Mouse (Mus musculus) stomach, embryonic 16.5 days (tissue): ENCODE data around the gene Nras. TPM values are rescaled to one million over a fixed set of nuclear protein-coding genes. Genes with fewer than 3 reads are reported as not detected.

Source experiments
- ATAC-seq: fragments of 200-750 bp; cut with Nextera tagmentation; 2 replicates; pipeline ENCODE4 v1.8.0; 2017; ENCODE audit warnings: moderate number of reproducible peaks, moderate TSS enrichment; ENCODE audit not compliant: insufficient read depth, low FRiP score
- H3K27ac ChIP-seq: fragments of 300-500 bp; sonication (generic); 2 replicates; pipeline ENCODE4 v1.5.1; 2014; ENCODE audit warnings: low read length
- H3K27me3 ChIP-seq: fragments of 300-500 bp; sonication (generic); 2 replicates; pipeline ENCODE4 v1.6.1; 2014; ENCODE audit warnings: low read length, control low read depth, mixed read lengths; ENCODE audit not compliant: control insufficient read depth, insufficient read depth
- H3K36me3 ChIP-seq: fragments of 300-500 bp; sonication (generic); 2 replicates; pipeline ENCODE4 v1.6.1; 2014; ENCODE audit warnings: low read length; ENCODE audit not compliant: control insufficient read depth, insufficient read depth
- H3K4me1 ChIP-seq: fragments of 300-500 bp; sonication (generic); 2 replicates; pipeline ENCODE4 v1.6.1; 2014; ENCODE audit warnings: low read length, control low read depth, mixed read lengths; ENCODE audit not compliant: control insufficient read depth, insufficient read depth
- H3K4me2 ChIP-seq: fragments of 300-500 bp; sonication (generic); 2 replicates; pipeline ENCODE4 v1.6.1; 2014; ENCODE audit warnings: low read depth, low read length, mixed read lengths
- H3K4me3 ChIP-seq: fragments of 300-500 bp; sonication (generic); replicated peaks from 2 replicates; pipeline ENCODE4 v1.5.1; 2014; ENCODE audit warnings: mild to moderate bottlenecking, low read length
- H3K9ac ChIP-seq: fragments of 300-500 bp; sonication (generic); 2 replicates; pipeline ENCODE4 v1.6.1; 2014; ENCODE audit warnings: low read length
- H3K9me3 ChIP-seq: fragments of 300-500 bp; sonication (generic); replicated peaks from 2 replicates; pipeline ENCODE4 v1.6.1; 2016; ENCODE audit warnings: low read length, control low read depth; ENCODE audit not compliant: control insufficient read depth
- WGBS: fragments of 180-500 bp; shearing (Covaris S2); extraction: QIAGEN DNeasy Blood & Tissue Kit; methylation state at CpG from one replicate; pipeline ENCODE4 v1.1.7; 2014; 5-methylcytosine and 5-hydroxymethylcytosine counted together
- polyA plus RNA-seq: library from polyadenylated mRNA; unstranded; fragments of >200 nt; fragmentation: Nextera tagmentation; extraction: Ambion mirVana; gene quantifications from 2 replicates; pipeline ENCODE4 v1.2.1, GENCODE M21; 2015

Nras gene
- polyA plus RNA-seq, 1 experiment from 2014 or later, result 86.9 TPM

DNA sequence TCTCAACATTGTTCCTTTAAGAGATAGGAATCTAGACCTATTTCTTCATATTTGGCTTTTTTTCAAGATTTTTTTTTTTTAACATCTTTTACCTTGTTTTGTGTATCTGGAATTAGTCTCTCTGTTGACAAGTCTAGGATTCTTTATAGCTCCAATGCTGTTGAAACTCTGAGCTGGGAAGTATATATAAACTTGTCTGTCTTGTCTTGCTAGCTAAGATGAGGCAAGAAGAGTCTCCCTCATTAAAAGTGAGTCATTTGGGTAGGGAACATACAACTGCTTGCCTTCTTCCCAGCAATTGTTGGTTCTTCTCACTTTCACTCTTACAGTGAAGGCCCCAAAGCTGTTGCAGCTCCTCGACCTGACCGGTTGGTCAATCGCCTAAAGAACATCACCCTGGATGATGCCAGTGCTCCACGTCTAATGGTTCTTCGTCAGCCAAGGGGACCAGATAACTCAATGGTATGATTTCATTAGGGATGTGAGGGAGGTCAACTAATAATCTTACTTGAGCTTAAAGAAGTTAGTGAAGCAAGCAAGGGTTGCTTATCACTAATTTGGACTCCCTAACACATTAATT is 2.0 kb upstream of the Nras start:
- H3K27ac ChIP-seq, result no peak overlapping the region
- peaks cover 21% of the 10 kb centered on the region for H3K36me3 ChIP-seq
- whole genome bisulfite sequencing, result 91% methylated on average over 5 of the region's 5 CpGs

GRCm38 (mm10) chr3:103057752-103058151 is 333 bp upstream of the Nras start:
- H3K27ac ChIP-seq, result peak overlapping the region; percentile 68
- WGBS, result 3% methylated on average over 10 of the region's 10 CpGs
- H3K27me3 ChIP-seq, result no peaks in the 10 kb centered on the region
- no peaks in the 10 kb centered on the region for H3K9me3 ChIP-seq
- no peaks in the 10 kb centered on the region for H3K4me1 ChIP-seq
- ATAC-seq, result peak; percentile 25; the same call in 1 of the 2 replicates
- H3K4me2 ChIP-seq, result peak overlapping the region; percentile 62
- peak overlapping the region; percentile 63 for H3K9ac ChIP-seq
- peaks cover 23% of the 10 kb centered on the region for H3K36me3 ChIP-seq
- peak overlapping the region; percentile 89 for H3K4me3 ChIP-seq

More for the DNA sequence above, 2.0 kb upstream of the Nras start:
- H3K4me1 ChIP-seq, result no peaks in the 10 kb centered on the region
- no peak overlapping the region for H3K9ac ChIP-seq
- H3K4me3 ChIP-seq, result no peak overlapping the region
- no peak overlapping the region for H3K4me2 ChIP-seq
- no peaks in the 10 kb centered on the region for H3K27me3 ChIP-seq
- no peak for ATAC-seq
- no peaks in the 10 kb centered on the region for H3K9me3 ChIP-seq

- Histone ChIP-seq H3K4me1 (no peaks in the 10 kb centered on the region), H3K27ac (0 out of 2 replicates have a peak overlapping the region, but pooled peaks have one; percentile 1), H3K9ac (no peak overlapping the region), H3K36me3 (peaks cover 42% of the 10 kb centered on the region), H3K27me3 (no peaks in the 10 kb centered on the region), H3K4me3 (no peak overlapping the region), H3K4me2 (no peak overlapping the region), H3K9me3 (no peaks in the 10 kb centered on the region)
- peak; percentile 40; the same call in 1 of the 2 replicates for ATAC-seq
- 62% methylated on average over 8 of the region's 8 CpGs for WGBS
Observed at GRCm38 (mm10) chr3:103066927-103067326, 8.8 kb downstream of the Nras start.

- Histone ChIP-seq H3K9ac (no peak overlapping the region), H3K4me1 (no peaks in the 10 kb centered on the region), H3K27me3 (no peaks in the 10 kb centered on the region), H3K27ac (no peak overlapping the region), H3K4me3 (no peak overlapping the region), H3K4me2 (no peak overlapping the region), H3K9me3 (no peaks in the 10 kb centered on the region), H3K36me3 (peaks cover 32% of the 10 kb centered on the region)
- WGBS, result 90% methylated on average over 6 of the region's 6 CpGs
- no peak for ATAC-seq
Observed at GRCm38 (mm10) chr3:103068971-103069370, 10.9 kb downstream of the Nras start.

- H3K9ac ChIP-seq, result no peak within 1 kb of the TSS
- no peaks in the 10 kb centered on the region for H3K9me3 ChIP-seq
- H3K27me3 ChIP-seq, result no peaks in the 10 kb centered on the region
- ATAC-seq, result no peak
- no peaks in the 10 kb centered on the region for H3K4me1 ChIP-seq
- 0 out of 2 replicates have a peak, but pooled peaks cover 5% of the 10 kb centered on the region for H3K36me3 ChIP-seq
- WGBS, result 63% methylated on average over 5 of the region's 5 CpGs
- H3K4me3 ChIP-seq, result no peak within 1 kb of the TSS
- H3K27ac ChIP-seq, result no peak within 1 kb of the TSS
- no peak within 1 kb of the TSS for H3K4me2 ChIP-seq
Observed at GRCm38 (mm10) chr3:103073771-103074170, 15.7 kb downstream of the Nras start, which contains the start of gene Ampd1. Ampd1 (plus strand) TSS chr3:103074014.

DNA sequence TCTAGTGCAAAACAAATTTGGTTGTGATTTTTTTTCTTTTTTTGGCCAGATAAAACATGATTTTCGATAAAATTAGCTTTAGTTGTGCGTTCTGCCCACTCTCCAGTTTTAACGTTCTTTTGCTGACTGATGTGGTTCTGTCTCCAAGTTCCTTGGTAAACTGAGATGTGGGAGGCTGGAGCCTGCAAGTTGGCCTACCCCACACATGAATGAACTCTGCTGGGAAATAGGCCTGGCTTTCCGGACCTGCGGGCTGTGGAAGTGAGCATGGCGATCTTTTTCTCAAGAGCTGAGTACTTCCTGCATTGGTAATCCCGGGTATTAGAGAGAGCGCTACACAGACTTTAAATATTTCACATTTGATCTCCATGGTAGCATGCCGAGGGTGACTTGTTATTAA is 17.8 kb downstream of the Nras start:
- H3K9me3 ChIP-seq, result no peaks in the 10 kb centered on the region
- WGBS, result 81% methylated on average over 9 of the region's 9 CpGs
- H3K9ac ChIP-seq, result no peak overlapping the region
- H3K36me3 ChIP-seq, result no peaks in the 10 kb centered on the region
- no peaks in the 10 kb centered on the region for H3K4me1 ChIP-seq
- H3K4me2 ChIP-seq, result no peak overlapping the region
- H3K4me3 ChIP-seq, result no peak overlapping the region
- no peak for ATAC-seq
- H3K27me3 ChIP-seq, result no peaks in the 10 kb centered on the region
- no peak overlapping the region for H3K27ac ChIP-seq

- Histone ChIP-seq H3K9me3 (no peaks in the 10 kb centered on the region), H3K27ac (no peak overlapping the region), H3K9ac (no peak overlapping the region), H3K4me3 (no peak overlapping the region), H3K4me2 (no peak overlapping the region), H3K36me3 (no peaks in the 10 kb centered on the region), H3K4me1 (no peaks in the 10 kb centered on the region), H3K27me3 (no peaks in the 10 kb centered on the region)
- no peak for ATAC-seq
- 86% methylated on average over 9 of the region's 9 CpGs for WGBS
Observed at GRCm38 (mm10) chr3:103076476-103076875, 18.4 kb downstream of the Nras start.

- no peak overlapping the region for H3K4me3 ChIP-seq
- no peaks in the 10 kb centered on the region for H3K27me3 ChIP-seq
- H3K4me1 ChIP-seq, result no peaks in the 10 kb centered on the region
- no peaks in the 10 kb centered on the region for H3K36me3 ChIP-seq
- ATAC-seq, result no peak
- no peak overlapping the region for H3K9ac ChIP-seq
- H3K9me3 ChIP-seq, result no peaks in the 10 kb centered on the region
- no peak overlapping the region for H3K4me2 ChIP-seq
- H3K27ac ChIP-seq, result no peak overlapping the region
- WGBS, result 88% methylated on average over 9 of the region's 9 CpGs
Observed at GRCm38 (mm10) chr3:103079301-103079700, 21.2 kb downstream of the Nras start.

DNA sequence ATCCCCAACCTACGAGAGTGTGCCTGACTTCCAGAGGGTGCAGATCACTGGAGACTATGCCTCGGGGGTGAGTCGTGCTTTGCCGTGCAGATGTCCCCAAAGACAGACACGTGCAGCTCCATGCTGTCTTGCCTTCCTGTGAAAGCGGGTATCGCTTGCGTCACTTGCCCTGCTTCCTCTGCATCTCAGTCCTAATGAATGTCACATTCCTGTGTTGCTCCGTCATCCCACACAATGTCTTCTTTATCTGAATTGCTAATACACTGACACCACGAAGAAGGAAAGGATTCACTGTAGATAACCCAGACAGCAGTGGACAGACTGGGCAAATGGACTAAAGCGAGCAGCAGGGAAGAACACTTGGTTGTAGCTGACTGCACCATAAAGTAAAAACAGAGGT is 23.0 kb downstream of the Nras start:
- 78% methylated on average over 11 of the region's 11 CpGs for WGBS
- no peaks in the 10 kb centered on the region for H3K27me3 ChIP-seq
- H3K4me1 ChIP-seq, result no peaks in the 10 kb centered on the region
- no peak overlapping the region for H3K9ac ChIP-seq
- no peak overlapping the region for H3K4me3 ChIP-seq
- H3K9me3 ChIP-seq, result no peaks in the 10 kb centered on the region
- no peak for ATAC-seq
- no peak overlapping the region for H3K4me2 ChIP-seq
- no peak overlapping the region for H3K27ac ChIP-seq
- no peaks in the 10 kb centered on the region for H3K36me3 ChIP-seq
